Mouse (Mus musculus) kidney, adult 2 months (tissue): ENCODE measurements around the gene Hid1. TPM values are rescaled to one million over a fixed set of nuclear protein-coding genes. Genes with fewer than 3 reads are reported as not detected.
A peak's percentile ranks its signal among the peaks of the same experiment; 100 is the strongest.

ENCODE experiments used
- DNase-seq: peaks from one replicate; pipeline ENCODE4 v3.0.0; 2021
- H3K27ac ChIP-seq: fragments of 200-500 bp; 2 replicates; pipeline ENCODE4 v1.5.1; 2012; ENCODE audit warnings: low read depth, low read length, control low read depth, inconsistent platforms; ENCODE audit not compliant: insufficient read depth
- H3K27me3 ChIP-seq: fragments of 200-500 bp; replicated peaks from 2 replicates; pipeline ENCODE4 v1.6.1; 2012; ENCODE audit warnings: mild to moderate bottlenecking, moderate library complexity, low read length, inconsistent platforms; ENCODE audit not compliant: control insufficient read depth, insufficient read depth
- H3K36me3 ChIP-seq: fragments of 200-500 bp; 2 replicates; pipeline ENCODE4 v1.6.1; 2012; ENCODE audit warnings: mild to moderate bottlenecking, moderate library complexity, low read length, inconsistent platforms; ENCODE audit not compliant: control insufficient read depth, insufficient read depth
- H3K4me1 ChIP-seq: fragments of 200-500 bp; 2 replicates; pipeline ENCODE4 v1.6.1; 2011; ENCODE audit warnings: low read length; ENCODE audit not compliant: control insufficient read depth, insufficient read depth
- H3K4me3 ChIP-seq: fragments of 200-500 bp; 2 replicates; pipeline ENCODE4 v1.5.1; 2011; ENCODE audit warnings: mild to moderate bottlenecking, low read depth, low read length, control low read depth; ENCODE audit not compliant: insufficient read depth
- CTCF ChIP-seq: fragments of 200-500 bp; conservative IDR thresholded peaks from 2 replicates; pipeline ENCODE4 v1.5.1; 2011; ENCODE audit warnings: low read depth, mild to moderate bottlenecking, control low read depth, low read length, moderate library complexity, mixed read lengths; ENCODE audit not compliant: insufficient read depth, insufficient read length
- POLR2A ChIP-seq: fragments of 200-500 bp; IDR thresholded peaks from one replicate; pipeline ENCODE4 v1.6.1; 2011; ENCODE audit warnings: low read depth, low read length, control low read depth
- WGBS: fragments of 180-500 bp; shearing (Covaris S2); methylation state at CpG from one replicate; pipeline ENCODE4 v1.1.7; 2018; 5-methylcytosine and 5-hydroxymethylcytosine counted together
- polyA plus RNA-seq: library from polyadenylated mRNA; depleted of rRNA; stranded (reverse); fragments of >200 nt; gene quantifications from 2 replicates; pipeline ENCODE4 v1.2.3, GENCODE M21; 2012

Gene Hid1
- polyA plus RNA-seq, 1 experiment = 5.4 TPM

DNA sequence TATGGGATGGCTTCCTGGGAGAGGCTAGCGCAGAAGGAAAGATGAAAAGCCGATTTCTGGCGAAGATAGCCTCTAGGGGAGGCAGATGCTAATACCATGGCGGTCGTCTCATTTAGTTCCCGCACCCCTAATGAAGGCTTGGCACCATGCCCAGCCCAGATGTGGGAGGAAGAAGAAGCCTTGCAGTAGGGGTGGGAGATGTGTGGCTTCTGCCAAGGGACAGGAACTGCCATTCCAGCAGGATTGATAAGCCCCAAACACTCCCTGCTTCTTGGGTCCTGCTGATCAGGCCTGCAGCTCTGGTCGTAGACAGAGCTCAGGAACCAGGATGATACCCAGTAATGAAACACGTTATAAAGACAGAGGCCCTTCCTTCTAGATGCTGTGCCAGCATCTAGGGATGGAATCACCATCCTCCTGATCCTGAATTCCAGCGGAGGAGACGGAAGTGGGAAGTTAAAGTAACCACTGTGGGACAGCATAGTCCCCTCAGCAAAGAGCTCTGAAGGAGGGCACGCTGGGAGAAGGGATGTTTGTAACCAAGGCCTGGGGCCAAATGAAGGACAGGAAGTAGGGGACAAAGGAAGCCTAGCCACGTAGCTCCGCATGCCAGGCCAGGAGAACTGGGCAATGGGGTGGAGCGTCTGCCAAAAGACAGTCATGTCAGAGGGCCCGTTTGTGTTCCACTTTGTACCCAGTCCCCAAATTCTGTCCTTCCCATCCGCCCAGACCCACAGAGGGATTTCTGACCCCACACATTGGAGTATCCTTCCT, 16.3 kb upstream of the Hid1 start:
- 57% methylated on average over 16 of the region's 16 CpGs for WGBS
- no peak for TF ChIP-seq CTCF
- no peak for TF ChIP-seq POLR2A
- Histone ChIP-seq H3K4me1 (no peaks in the 10 kb centered on the region), H3K27me3 (no peaks in the 10 kb centered on the region), H3K4me3 (no peak overlapping the region), H3K36me3 (no peaks in the 10 kb centered on the region), H3K27ac (peak overlapping the region; percentile 43; the same call in 1 of the 2 replicates)
- DNase-seq = no peak

- H3K27me3 ChIP-seq = no peaks in the 10 kb centered on the region
- H3K36me3 ChIP-seq = no peaks in the 10 kb centered on the region
- H3K27ac ChIP-seq = no peak overlapping the region
- no peaks in the 10 kb centered on the region for H3K4me1 ChIP-seq
- 47% methylated on average over 5 of the region's 5 CpGs for WGBS
- DNase-seq = no peak
- TF ChIP-seq POLR2A = no peak
- TF ChIP-seq CTCF = no peak
- no peak overlapping the region for H3K4me3 ChIP-seq
Measured at GRCm38 (mm10) chr11:115382891-115383290, 15.3 kb upstream of the Hid1 start.

GRCm38 (mm10) chr11:115381743-115382539, 14.4 kb upstream of the Hid1 start, which contains the start of gene Cdr2l:
Gene Cdr2l, plus strand, starts transcription at chr11:115381916.
- Histone ChIP-seq H3K27ac (peak within 1 kb of the TSS; percentile 25), H3K27me3 (no peaks in the 10 kb centered on the region), H3K4me3 (peak within 1 kb of the TSS; percentile 69), H3K4me1 (no peaks in the 10 kb centered on the region), H3K36me3 (no peaks in the 10 kb centered on the region)
- DNase-seq = peak; percentile 97
- TF ChIP-seq POLR2A (no peak), CTCF (no peak)
- under 1% methylated on average over 75 of the region's 76 CpGs for WGBS

- no peak overlapping the region; the same call in 1 of the 2 replicates for H3K4me3 ChIP-seq
- no peaks in the 10 kb centered on the region for H3K36me3 ChIP-seq
- H3K4me1 ChIP-seq = no peaks in the 10 kb centered on the region
- no peak for TF ChIP-seq POLR2A
- no peak for TF ChIP-seq CTCF
- 35% methylated on average over 9 of the region's 9 CpGs for WGBS
- peak overlapping the region; percentile 25 for H3K27ac ChIP-seq
- H3K27me3 ChIP-seq = no peaks in the 10 kb centered on the region
- no peak for DNase-seq
Measured at GRCm38 (mm10) chr11:115381276-115381675, 13.7 kb upstream of the Hid1 start.

GRCm38 (mm10) chr11:115377854-115378253, 10.3 kb upstream of the Hid1 start:
- no peak overlapping the region for H3K4me3 ChIP-seq
- no peak for DNase-seq
- 92% methylated on average over 7 of the region's 7 CpGs for WGBS
- no peak for TF ChIP-seq CTCF
- TF ChIP-seq POLR2A = no peak
- peaks cover 5% of the 10 kb centered on the region for H3K4me1 ChIP-seq
- H3K36me3 ChIP-seq = no peaks in the 10 kb centered on the region
- no peaks in the 10 kb centered on the region for H3K27me3 ChIP-seq
- H3K27ac ChIP-seq = no peak overlapping the region

DNA sequence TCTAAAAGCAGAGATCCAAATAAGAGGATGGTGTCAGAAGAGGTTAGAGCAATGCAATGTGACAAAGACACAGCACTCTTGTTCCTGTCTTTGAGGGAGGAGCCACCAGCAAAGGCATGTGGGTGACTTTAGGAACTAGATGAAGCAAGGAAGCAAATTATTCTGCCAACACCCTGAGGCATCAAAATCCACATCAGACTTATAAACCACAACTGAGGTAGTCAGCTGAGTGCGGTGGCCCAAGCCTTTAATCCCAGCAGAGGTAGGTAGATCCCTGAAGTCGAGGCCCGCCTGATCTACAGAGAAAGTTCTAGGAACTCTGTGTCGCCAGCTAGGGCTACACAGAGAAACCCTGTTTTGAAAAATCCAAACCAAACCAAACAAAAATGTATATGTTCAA, 9.7 kb upstream of the Hid1 start:
- Histone ChIP-seq H3K4me1 (peaks cover 5% of the 10 kb centered on the region), H3K36me3 (no peaks in the 10 kb centered on the region), H3K4me3 (no peak overlapping the region), H3K27me3 (no peaks in the 10 kb centered on the region), H3K27ac (no peak overlapping the region)
- DNase-seq = no peak
- no peak for TF ChIP-seq CTCF
- TF ChIP-seq POLR2A = no peak
- WGBS = 87% methylated on average over 4 of the region's 4 CpGs

DNA sequence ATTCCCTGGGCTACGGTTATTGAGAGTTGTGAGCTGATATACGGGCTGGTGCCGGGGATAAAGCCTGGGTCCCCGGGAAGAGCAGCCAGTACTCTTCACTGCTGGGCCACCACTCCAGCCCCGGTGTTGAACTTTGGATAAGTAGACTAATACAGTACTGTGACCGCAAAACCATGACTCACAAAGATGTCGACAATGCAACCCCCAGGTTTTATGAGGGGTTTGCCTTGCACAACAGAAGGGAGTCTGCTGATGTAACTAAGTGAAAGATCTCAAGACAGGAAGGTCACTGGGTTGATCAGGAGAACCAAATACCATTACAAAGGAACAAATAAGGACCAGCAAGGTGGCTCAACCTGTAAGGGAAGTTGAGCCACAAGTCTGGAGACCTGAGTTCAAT, 9.2 kb upstream of the Hid1 start:
- no peaks in the 10 kb centered on the region for H3K27me3 ChIP-seq
- DNase-seq = no peak
- WGBS = 52% methylated on average over 7 of the region's 7 CpGs
- H3K4me1 ChIP-seq = peaks cover 5% of the 10 kb centered on the region
- H3K27ac ChIP-seq = no peak overlapping the region
- H3K4me3 ChIP-seq = no peak overlapping the region
- TF ChIP-seq CTCF (no peak), POLR2A (no peak)
- H3K36me3 ChIP-seq = no peaks in the 10 kb centered on the region
